Mouse (Mus musculus): ENCODE measurements around the gene Lgi4. TPM values are rescaled to one million over a fixed set of nuclear protein-coding genes. Genes with fewer than 3 reads are reported as not detected.
A peak's percentile ranks its signal among the peaks of the same experiment; 100 is the strongest.

The Lgi4 gene
- total RNA-seq (2017): 0.12 and 1.1 TPM in 2 replicates

DNA sequence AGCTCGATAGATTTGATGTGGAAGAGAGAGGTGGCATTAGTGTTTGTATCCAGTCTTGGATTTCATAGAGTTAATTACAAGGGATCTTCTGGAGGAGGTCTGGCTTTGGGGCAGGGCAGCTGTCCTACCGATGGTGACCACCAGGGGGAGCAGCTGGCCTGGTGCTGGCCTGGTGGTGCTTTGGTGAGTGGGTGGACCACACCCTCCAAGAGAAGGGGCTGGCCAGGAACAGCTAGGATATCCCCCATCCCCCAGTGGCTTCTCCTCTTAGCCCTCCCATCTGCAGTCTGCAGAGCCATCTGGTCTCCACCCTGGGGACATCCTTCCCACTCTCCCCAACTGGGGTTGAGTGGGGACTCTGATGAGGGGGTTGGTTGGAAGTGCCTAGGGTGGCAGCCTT lies at the start of gene Lgi4:
Lgi4 (plus strand) TSS at position 235 of the 400 bp plus-strand sequence.
- peak; percentile 69 for ATAC-seq (ENCODE audit: extremely low read depth, insufficient number of reproducible peaks, low FRiP score, poor library complexity, severe bottlenecking)

DNA sequence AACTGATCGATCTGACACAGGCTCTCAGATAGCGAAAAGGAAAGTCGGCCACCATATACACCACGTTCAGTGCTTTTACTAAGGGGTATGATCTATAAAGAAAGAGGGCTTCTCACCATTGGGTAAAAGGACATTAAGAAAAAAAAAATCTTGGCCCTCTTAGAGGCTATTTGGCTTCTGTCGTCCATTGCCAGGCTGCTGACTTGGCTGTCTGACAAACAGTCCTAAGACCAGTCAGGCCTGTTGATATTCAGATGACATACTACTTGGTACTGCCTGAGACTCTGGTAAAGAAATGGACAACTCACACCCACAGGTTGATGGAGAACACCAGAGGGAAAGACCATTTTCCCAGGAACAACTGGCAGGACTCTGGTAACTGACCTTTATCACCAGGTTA lies 46.2 kb upstream of the Lgi4 start:
- no peak for ATAC-seq (ENCODE audit: extremely low read depth, insufficient number of reproducible peaks, low FRiP score, poor library complexity, severe bottlenecking)

DNA sequence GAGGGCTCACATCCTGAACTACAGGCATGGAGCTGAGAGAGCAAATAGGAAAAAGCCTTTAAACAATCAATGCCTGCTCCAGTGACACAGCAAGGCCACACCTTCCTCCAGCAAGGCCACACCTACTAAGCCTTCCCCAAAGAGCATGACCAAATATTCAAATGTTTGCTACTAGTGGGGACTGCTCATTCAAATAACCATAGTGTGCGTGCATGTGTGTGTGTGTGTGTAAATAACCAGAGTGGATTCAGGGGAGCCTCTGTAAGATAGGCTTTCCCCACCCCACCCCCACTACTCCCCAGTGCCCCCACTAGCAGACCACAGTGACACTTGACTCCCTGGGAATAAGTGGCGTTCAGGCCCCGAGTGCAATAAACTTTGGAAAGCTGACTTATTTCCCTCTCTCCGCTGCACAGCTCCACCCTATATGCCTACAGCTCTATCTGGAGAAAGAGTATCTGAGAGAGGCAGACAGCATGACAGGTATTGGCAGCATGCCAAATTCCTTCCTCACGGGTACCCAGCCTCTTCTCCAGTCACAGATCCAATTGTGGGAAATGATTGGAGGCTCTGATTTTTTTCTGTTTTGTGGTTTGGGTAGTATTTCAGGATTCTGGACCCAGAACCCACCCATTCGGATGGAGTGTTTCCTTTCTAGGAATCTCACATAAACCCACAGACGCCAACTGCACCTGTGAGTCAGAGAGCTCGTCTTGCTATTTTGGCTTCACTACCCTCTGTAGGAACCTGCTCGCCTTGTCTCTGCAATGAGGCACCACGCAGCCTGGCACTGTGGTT lies 41.8 kb upstream of the Lgi4 start:
- ATAC-seq (ENCODE audit: extremely low read depth, insufficient number of reproducible peaks, low FRiP score, poor library complexity, severe bottlenecking): peak; percentile 77

DNA sequence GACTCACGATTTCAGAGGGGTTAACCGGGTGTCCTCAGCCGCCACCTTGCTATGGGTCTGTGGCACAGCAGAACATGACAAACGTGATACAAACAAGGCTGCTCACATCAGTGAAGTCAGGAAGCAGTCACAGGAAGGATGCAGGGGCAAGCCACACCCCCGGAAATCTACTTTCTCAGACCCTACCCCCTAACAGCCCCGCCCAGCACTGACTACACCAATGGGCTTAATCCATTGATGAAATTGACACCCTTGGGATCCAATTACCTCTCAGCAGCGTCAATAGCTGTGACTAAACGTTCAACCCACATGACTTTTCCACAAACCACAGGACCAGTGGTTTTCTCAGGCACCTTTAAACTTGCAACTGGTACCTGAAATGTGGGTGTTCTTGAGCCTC lies 30.5 kb upstream of the Lgi4 start:
- ATAC-seq (ENCODE audit: extremely low read depth, insufficient number of reproducible peaks, low FRiP score, poor library complexity, severe bottlenecking): peak; percentile 21; the same call in 1 of the 2 replicates

DNA sequence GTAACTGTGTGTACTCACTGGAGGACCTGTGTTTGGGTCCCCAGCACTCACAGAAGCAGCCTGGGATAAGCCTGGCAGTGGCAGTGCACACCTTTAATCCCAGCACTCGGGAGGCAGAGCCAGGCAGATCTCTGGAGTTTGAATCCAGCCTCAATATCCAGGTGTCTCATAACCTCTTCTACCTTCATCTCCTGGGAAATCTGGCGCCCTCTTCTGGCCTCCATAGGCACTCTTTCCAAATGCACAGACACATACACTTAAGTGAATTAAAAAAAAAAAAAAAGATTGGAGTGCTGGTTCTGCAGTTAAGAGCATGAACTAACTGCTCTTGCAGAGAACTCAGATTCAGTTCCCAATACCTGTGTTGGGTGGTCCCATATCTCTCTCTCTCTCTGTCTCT lies 28.4 kb upstream of the Lgi4 start:
- no peak for ATAC-seq (ENCODE audit: extremely low read depth, insufficient number of reproducible peaks, low FRiP score, poor library complexity, severe bottlenecking)

DNA sequence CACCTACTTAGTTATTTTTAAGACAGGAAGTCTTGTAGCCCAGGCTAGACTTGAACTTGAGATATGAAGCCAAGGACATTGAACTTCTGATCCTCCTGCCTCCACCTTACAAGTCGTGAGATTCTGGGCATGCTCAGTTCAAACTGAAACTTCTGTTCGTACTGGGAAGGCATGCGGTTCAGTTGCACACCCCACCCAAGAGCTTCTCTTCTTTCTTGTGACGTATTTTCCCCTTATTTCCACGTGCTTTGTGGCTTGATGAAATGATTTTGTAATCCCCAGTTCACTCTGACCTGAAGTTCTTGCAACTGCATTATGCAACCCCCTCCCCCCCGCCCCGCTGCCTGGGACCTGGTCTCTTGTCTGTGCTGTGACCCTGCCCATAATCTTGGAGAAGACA lies 27.4 kb upstream of the Lgi4 start:
- ATAC-seq (ENCODE audit: extremely low read depth, insufficient number of reproducible peaks, low FRiP score, poor library complexity, severe bottlenecking): peak; percentile 54

DNA sequence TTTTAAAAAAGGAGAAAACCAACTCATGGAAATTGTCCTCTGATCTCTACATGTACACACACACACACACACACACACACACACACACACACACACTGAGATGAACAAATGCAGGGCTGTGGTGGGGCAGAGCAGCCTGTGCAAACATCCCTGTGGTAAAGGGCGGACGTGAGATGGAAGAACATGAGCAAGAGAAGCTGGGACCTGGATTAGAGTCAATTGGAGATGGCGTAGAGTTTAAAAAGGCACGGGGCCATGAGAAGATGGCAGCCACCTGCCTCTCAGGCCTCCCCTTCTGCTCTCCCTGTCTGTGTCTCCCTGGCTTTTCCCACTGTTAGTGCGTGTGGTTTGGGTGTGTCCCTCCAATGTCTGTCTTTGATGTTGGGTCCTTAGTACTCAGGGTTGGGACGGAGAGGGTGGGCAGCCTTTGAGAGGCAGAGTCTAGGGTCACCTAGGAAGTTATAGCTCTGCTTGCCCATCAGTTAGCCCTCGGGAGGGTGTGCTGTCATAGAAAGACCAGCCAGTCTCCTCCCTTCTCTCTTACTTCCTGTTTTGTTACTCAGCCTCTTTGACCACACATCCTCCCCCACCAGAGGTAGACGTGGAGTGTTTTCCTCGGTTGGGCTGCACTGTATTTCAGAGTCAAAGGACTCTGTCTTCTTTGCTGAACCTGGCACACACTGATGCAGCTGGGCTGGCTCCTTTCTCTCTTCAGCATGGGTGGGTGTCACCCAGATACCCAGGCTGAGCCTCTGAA lies 25.6 kb upstream of the Lgi4 start:
- ATAC-seq (ENCODE audit: extremely low read depth, insufficient number of reproducible peaks, low FRiP score, poor library complexity, severe bottlenecking): peak; percentile 77

DNA sequence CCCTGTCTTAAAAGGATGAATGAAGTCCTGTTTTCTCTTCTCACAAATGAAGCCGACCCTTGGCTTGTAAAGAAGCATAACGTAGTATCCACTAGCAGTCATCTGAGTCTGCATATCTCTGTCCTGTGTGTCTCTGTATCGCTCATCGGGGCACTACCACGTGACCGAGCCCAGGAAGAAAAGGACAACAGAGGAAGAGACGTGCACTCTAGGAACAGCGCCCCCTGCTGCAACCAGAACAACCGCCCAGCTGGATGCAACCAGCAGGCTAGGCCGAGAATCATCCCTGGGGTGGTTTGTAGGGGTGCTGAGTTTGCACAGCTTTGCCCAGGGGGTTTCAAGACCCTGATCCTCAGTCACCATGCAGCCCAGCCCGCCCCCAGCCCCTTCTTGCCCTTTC lies 24.4 kb upstream of the Lgi4 start:
- ATAC-seq (ENCODE audit: extremely low read depth, insufficient number of reproducible peaks, low FRiP score, poor library complexity, severe bottlenecking): no peak

DNA sequence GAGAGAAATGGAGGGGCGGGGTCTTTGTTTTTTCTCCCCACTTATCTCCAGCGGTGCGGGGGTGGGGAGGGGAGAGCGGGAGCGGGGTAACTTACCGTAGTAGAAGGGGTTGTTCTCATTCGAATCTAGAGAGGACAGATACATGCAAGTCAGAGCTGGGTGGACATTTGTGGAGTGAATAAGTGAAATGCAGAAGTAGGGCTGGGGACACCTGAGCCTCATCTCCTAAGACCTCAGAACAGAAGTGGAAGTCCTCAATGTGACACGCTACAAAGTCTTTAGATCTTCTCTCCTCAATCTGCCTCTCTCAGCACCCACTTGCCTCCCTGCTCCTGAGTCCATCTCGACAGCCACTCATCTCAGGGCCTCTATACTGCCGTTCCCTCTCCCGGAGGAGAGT lies 23.9 kb upstream of the Lgi4 start:
- ATAC-seq (ENCODE audit: extremely low read depth, insufficient number of reproducible peaks, low FRiP score, poor library complexity, severe bottlenecking): no peak

DNA sequence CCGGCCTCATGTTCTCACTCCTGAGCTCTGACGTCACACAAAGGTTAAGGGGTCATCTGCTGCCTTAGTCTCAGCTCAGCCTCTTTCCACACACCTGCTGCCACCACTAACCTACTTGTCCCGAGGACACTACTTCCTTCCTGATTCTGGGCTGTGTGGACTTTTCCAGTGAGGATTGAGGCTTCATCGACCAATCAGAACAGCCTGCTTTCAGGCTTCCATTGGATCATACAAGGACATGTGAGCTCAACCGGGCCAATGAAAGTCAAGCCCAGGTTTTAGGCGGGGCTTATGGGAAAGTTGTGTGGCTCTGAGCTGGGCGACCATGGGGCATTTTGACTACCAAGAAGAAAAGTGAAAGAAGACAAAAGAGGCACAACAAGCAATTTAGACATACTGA lies 22.2 kb upstream of the Lgi4 start:
- ATAC-seq (ENCODE audit: extremely low read depth, insufficient number of reproducible peaks, low FRiP score, poor library complexity, severe bottlenecking): peak; percentile 33

DNA sequence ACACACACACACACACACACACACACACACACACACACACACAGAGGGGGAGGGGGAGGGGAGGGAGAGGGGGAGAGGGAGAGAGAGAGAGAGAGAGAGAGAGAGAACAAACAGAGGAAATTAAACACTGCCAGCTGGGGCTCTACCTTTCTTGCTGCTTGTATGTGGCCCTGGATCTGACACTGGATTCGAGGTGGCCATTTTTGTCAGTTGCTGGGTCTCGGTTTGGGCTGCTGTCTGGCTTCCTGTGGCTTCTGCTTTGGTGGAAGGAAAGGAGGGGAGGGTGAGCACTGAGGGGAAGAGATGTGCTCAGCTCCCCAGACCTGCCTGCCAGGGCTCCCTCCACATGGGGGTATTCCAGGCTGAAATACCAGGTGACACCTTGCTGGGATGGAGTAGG lies 21.5 kb upstream of the Lgi4 start:
- ATAC-seq (ENCODE audit: extremely low read depth, insufficient number of reproducible peaks, low FRiP score, poor library complexity, severe bottlenecking): no peak

DNA sequence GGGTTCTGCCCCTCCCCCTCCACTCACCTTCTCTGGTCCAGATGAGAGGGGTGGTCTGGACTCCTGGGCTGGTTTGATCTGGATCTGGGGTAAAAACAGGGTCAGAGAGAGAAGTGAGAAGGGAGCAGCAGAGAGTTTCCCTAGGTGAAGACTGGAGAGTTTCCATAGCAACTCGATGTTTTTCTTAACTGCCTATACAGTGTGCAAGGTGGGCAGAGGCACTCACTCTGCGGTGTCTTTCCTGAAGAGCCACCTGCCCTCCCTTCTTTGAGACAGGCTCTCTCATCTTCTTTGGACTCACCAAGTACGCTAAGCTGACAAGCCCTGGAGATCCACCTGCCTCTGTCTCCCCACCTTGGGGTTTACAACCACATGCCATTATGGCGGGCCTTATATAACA lies 20.1 kb upstream of the Lgi4 start:
- no peak for ATAC-seq (ENCODE audit: extremely low read depth, insufficient number of reproducible peaks, low FRiP score, poor library complexity, severe bottlenecking)

DNA sequence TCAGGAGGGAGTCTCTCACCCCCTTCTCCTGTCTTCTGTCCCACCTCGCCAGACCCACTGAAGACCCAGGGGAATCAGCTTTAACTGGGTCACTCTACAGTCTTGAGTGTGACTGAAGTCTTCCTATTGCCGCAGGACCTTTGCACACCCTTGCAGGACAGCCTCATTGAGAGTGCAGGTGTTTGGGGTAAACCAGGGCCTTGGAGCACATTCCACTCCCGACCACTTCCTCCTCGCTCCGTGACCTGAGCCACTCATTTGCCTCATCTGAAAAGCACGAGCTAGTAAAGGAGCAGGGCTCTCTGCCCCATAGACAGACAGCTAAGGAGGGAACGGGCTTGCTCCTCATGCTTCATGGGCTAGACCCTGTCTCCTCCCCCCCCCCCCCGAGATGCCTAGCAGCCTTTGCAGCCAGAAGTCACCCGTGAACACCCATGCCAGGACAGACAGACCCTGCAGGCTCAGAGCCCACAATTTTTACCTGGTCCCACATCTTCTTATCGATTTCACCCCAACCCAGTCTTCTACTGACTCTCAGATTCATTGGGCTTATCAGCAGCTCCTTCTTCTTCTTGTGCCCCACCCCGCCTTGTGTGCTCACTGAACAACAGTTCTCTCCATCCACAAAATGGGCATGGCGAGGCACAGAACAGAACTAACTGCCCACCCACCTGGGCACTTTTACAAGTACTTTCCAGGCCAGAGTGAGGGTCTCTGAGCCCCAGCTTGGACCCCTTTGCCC lies 18.7 kb upstream of the Lgi4 start:
- ATAC-seq (ENCODE audit: extremely low read depth, insufficient number of reproducible peaks, low FRiP score, poor library complexity, severe bottlenecking): no peak

DNA sequence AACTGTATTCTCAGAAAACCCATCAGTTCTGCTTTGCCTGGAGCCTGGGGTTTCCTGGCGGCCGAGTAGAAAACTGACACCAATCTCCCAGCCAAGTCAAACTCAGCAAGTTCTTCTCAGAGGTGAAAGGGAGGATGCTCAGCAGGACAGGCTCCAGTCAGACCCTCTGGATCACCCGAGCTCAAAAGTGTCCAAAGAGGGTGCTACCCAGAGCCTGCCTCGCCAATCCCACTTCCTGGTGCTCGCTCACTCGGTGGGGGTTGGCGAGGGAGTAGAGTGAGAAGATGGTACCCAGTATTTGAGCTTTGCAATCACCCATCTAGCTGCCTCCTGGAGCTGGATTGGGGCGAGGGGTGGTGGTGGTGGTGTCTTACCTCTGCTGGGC lies 18.1 kb upstream of the Lgi4 start:
- ATAC-seq (ENCODE audit: extremely low read depth, insufficient number of reproducible peaks, low FRiP score, poor library complexity, severe bottlenecking): no peak

DNA sequence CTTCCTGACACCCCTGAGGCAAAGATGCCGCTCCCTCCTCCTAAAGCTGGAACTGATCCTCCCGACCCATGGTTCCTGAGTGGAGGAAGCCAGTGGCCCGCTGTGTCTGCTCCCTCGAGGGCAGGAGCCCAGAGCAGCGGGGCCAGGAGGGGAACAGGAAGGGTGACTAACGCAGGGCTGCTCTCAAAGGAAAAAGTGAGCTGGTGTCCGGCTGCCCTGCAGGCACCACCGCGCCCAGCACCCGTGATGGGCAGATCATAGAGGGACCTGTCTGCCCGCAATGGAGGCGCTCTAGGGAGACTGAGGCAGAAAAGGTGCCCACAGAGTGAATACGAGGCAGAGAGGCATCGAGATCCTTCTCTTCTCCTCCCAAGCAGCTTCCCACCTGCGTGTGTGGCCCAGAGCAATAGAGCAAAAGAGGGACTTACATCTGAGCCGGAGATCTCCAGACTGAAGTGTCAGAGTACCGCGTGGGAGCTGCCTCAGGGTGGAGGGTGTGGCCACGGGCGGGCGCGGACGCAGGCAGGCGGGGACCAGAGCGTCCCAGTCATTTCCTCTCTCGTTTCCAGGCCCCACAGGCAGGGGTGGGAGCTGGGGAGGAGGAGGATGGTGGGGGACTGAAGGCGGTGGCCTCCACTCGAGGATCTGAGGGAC lies 17.4 kb upstream of the Lgi4 start:
- ATAC-seq (ENCODE audit: extremely low read depth, insufficient number of reproducible peaks, low FRiP score, poor library complexity, severe bottlenecking): peak; percentile 70

DNA sequence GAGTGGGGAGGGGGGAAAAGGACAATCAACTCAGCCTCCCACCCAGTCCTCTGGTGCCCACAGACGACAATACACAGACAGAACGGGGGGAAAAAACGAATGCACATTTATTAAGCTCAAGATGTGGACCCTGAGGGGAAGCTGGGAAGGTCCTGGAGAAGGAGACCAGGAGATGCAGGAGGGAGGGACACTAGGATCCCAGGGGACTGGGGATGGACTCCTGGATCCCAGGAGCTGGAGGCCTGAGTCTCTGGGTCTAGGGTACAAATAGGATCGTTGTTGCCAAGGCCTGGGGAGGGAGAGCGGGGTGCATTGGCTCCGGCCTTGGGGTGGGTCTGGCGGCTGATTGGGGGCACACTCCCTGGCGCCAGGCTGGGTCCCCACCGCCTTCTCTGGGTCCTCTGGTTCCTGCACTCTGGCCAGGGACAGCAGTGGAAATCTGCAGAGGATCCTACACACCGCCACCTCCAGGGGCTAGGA lies 16.7 kb upstream of the Lgi4 start, which contains the start of gene Fxyd5:
Fxyd5 (minus strand) TSS at position 51 of the 480 bp plus-strand sequence.
- ATAC-seq (ENCODE audit: extremely low read depth, insufficient number of reproducible peaks, low FRiP score, poor library complexity, severe bottlenecking): no peak

DNA sequence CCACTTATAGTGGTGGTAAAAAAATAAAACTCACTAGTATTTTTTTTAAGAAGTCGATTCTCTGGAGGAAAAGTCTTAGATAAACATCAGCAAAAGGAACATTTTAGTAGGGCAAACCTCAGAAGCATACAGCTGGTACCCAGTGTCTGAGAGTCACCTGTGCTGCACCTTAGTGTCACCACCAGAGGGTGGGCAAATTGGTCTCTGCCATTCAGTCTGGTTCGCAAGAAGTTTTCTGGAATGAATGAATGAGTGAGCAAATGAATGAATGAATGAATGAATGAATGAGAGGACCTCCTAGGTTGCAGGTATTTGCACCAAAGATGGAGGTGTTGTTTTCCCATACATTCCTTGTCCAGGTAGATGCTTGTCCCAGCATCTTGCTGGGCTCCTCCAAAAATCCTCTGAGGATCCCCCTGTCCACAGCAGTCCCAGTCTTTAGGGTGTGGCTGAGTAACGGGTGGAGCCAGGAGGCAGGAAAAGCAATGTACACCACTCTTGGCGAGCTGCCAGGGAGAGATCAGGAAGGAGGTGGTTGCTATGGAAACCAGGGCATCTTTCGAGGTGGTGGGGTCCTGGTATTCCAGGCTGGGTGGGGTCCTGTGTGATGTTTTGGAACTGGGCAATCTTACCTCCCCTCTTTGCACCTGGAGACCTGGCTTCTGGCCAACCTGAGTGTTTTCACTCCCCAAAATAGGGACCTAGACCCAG lies 9.9 kb upstream of the Lgi4 start:
- no peak for ATAC-seq (ENCODE audit: extremely low read depth, insufficient number of reproducible peaks, low FRiP score, poor library complexity, severe bottlenecking)

DNA sequence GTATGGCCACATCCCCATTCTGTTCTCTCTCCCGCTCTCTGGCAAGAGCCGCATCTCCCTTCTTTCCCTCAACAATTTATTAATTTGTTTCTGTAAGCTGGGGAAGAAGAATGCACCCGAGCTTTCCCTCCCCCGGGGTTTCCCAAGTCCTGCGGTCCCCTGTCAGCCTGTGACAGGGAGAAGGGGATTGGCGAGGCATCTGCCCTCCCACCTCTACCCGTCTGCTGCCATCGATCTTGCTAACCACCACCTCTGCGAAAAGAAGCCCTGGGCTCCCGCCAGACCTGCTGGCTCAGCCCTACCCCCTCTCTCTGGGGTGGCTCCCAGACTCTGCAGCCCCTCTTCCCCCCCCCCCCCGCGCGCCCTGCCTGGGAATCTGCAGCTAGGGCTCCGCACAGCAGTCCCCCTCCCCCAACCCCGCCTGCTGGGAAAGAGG lies 9.3 kb upstream of the Lgi4 start:
- ATAC-seq (ENCODE audit: extremely low read depth, insufficient number of reproducible peaks, low FRiP score, poor library complexity, severe bottlenecking): no peak
